Mouse (Mus musculus) megakaryocyte, embryonic 14.5 days (primary cell): ENCODE measurements around the gene Birc3. TPM values are rescaled to one million over a fixed set of nuclear protein-coding genes. Genes with fewer than 3 reads are reported as not detected.
"Not testable (repeated sequence)": the region's sequence is repeated elsewhere in the genome, so short reads cannot be mapped to it uniquely, and the experiment has no call there.

Experiments used
- H3K27me3 ChIP-seq: replicated peaks from 2 replicates; pipeline ENCODE3; 2012; ENCODE audit warnings: inconsistent platforms
- H3K36me3 ChIP-seq: replicated peaks from 2 replicates; pipeline ENCODE3; 2012; ENCODE audit warnings: low read length, inconsistent platforms, mixed read lengths
- H3K4me1 ChIP-seq: 2 replicates; pipeline ENCODE4 v1.6.1; 2012; ENCODE audit warnings: inconsistent platforms
- H3K4me3 ChIP-seq: replicated peaks from 2 replicates; pipeline ENCODE3; 2012; ENCODE audit warnings: moderate library complexity, mild to moderate bottlenecking, inconsistent platforms
- H3K9me3 ChIP-seq: 2 replicates; pipeline ENCODE4 v1.6.1; 2012; ENCODE audit warnings: inconsistent platforms
- FLI1 ChIP-seq: IDR thresholded peaks from 2 replicates; pipeline ENCODE4 v1.6.1; 2012; ENCODE audit warnings: low read length, inconsistent platforms, mixed read lengths
- GATA1 ChIP-seq: IDR thresholded peaks from 3 replicates; pipeline ENCODE4 v1.6.1; 2012; ENCODE audit warnings: mixed read lengths, low read length, inconsistent platforms, borderline replicate concordance
- polyA plus RNA-seq: library from polyadenylated mRNA; stranded (reverse); fragments of >175 nt; gene quantifications from 2 replicates; pipeline ENCODE4 v1.2.3, GENCODE M21; 2012; ENCODE audit warnings: low replicate concordance; ENCODE audit not compliant: insufficient read depth

Birc3 gene
- polyA plus RNA-seq, 1 experiment, result 6.0 TPM

DNA sequence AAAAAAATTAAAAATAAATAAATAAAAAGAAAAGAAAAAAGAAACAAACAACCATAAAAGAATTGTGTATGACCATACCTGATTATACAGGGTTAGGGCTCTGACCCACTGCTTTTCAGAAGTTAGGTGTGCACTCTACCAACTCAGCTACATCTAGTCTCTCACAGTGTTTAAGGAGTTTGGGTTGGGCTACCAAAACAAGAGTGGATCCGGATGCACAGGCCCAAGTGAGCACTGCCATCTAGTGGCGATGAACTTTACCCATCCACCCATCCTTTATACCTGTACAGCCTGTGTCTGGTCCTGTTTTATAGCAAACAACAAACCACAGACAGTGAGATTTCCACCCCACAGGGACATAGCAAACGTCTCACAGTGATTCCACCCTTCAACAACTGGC lies 24.5 kb upstream of the Birc3 start:
- Histone ChIP-seq H3K36me3 (no peaks in the 10 kb centered on the region), H3K27me3 (no peaks in the 10 kb centered on the region)
- TF ChIP-seq FLI1 (no peak), GATA1 (no peak)

DNA sequence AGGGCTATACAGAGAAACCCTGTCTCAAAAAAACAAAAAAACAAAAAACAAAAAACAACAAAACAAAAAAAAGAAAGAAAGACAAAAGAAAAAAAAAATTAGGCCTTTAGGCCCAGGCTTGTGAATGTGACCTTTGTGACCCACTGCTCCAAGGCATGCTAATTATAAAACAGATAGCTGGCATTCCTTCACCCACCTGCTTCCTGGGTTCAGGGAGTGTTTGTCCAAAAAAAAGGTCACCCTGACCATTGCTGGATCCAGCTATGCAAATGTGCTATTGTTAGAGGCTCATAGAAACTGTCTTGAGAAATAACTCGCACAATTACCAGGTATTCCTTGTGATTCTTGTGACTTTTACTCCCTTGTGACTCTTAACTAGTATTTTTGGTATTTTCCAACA lies 18.8 kb upstream of the Birc3 start:
- H3K27me3 ChIP-seq, H3K36me3 ChIP-seq, H3K4me3 ChIP-seq, H3K4me1 ChIP-seq: not testable (repeated sequence)
- H3K9me3 ChIP-seq, result peaks cover 32% of the 10 kb centered on the region

More for the DNA sequence above, 24.5 kb upstream of the Birc3 start:
- H3K9me3 ChIP-seq, result peaks cover 19% of the 10 kb centered on the region
- H3K4me1 ChIP-seq, result peaks cover 4% of the 10 kb centered on the region; the same call in 1 of the 2 replicates
- no peak overlapping the region for H3K4me3 ChIP-seq

- no peaks in the 10 kb centered on the region for H3K4me1 ChIP-seq
- peaks cover 3% of the 10 kb centered on the region for H3K36me3 ChIP-seq
- H3K4me3 ChIP-seq, result no peak overlapping the region
- TF ChIP-seq GATA1, result no peak
- TF ChIP-seq FLI1, result no peak
- peaks cover 2% of the 10 kb centered on the region for H3K27me3 ChIP-seq
- peaks cover 32% of the 10 kb centered on the region for H3K9me3 ChIP-seq
Observed at GRCm38 (mm10) chr9:7891177-7891576, 18.2 kb upstream of the Birc3 start.

DNA sequence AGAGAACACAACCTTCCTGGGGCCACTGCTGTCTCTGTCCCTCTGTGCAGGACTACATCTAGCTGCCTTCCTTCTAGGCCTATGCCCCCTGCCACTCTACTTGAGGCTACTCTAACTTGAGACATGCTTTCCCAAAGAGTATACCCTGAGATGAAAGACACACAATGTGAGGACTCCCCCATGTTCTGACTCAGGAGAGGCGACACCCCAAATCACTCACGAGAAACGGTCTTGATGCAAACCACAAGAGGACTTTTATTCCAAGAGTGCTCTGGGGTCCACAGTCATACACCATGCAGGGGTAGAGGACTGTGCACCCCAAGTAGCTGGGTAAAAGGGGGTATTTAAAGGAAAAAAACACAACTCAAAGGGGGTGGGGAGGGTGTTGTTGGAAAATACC lies 11.4 kb upstream of the Birc3 start:
- H3K4me1 ChIP-seq, result peaks cover 17% of the 10 kb centered on the region
- TF ChIP-seq GATA1 (no peak), FLI1 (no peak)
- peaks cover under 1% of the 10 kb centered on the region for H3K27me3 ChIP-seq
- H3K9me3 ChIP-seq, result peaks cover 41% of the 10 kb centered on the region
- H3K4me3 ChIP-seq, result no peak overlapping the region
- peaks cover 2% of the 10 kb centered on the region for H3K36me3 ChIP-seq

- Histone ChIP-seq H3K9me3 (peaks cover 41% of the 10 kb centered on the region), H3K4me3 (no peak overlapping the region), H3K36me3 (peaks cover 2% of the 10 kb centered on the region), H3K4me1 (peaks cover 30% of the 10 kb centered on the region), H3K27me3 (no peaks in the 10 kb centered on the region)
- TF ChIP-seq FLI1 (no peak), GATA1 (no peak)
Observed at GRCm38 (mm10) chr9:7882304-7882865, 9.4 kb upstream of the Birc3 start.

- peak overlapping the region; percentile 94 for H3K4me3 ChIP-seq
- TF ChIP-seq FLI1, result no peak
- TF ChIP-seq GATA1, result no peak
- H3K9me3 ChIP-seq, result no peaks in the 10 kb centered on the region
Observed at GRCm38 (mm10) chr9:7873511-7874211, 675 bp upstream of the Birc3 start.

DNA sequence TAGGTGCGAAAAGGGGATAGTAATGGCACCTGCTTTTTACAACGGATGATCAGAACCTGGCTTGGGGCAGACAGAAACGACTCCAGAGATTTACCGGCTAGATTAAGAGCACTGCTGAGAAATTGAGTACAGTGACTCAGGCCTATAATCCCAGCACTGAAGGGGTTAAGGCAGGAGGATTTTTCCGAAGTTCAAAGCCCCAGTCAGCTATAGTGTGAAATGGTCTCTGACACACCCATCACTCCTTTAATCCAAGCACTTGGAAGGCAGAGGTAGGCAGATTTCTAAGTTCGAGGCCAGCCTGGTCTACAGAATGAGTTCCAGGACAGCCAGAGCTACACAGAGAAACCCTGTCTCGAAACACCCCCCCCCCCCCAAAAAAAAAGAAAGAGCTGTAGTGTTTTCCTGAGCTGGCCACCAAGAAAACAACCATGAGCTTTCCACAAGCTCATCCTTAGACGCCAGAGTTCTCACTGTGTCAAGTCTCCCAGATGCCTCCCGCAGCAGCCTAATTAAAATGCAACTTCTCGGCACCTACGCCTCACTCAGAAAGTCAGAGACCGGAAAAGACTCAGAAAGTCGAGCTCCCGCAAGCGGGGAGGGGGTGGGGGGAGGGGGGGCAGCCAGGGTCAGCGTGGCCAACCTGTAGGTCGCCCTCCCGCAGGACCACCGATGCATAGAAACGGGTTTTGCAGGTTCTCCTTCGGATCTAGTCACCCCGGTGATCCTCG lies 777 bp downstream of the Birc3 start:
- peaks cover 5% of the 10 kb centered on the region for H3K9me3 ChIP-seq
- peaks cover 53% of the 10 kb centered on the region for H3K4me1 ChIP-seq
- H3K27me3 ChIP-seq, result no peaks in the 10 kb centered on the region
- H3K4me3 ChIP-seq, result peak overlapping the region; percentile 94
- no peak for TF ChIP-seq GATA1
- no peak for TF ChIP-seq FLI1
- H3K36me3 ChIP-seq, result peaks cover 30% of the 10 kb centered on the region

More at GRCm38 (mm10) chr9:7873511-7874211, 675 bp upstream of the Birc3 start:
- H3K36me3 ChIP-seq, result peaks cover 17% of the 10 kb centered on the region
- H3K4me1 ChIP-seq, result peaks cover 53% of the 10 kb centered on the region
- H3K27me3 ChIP-seq, result no peaks in the 10 kb centered on the region

GRCm38 (mm10) chr9:7871316-7872043 lies 1.5 kb downstream of the Birc3 start:
- H3K4me3 ChIP-seq, result peak overlapping the region; percentile 94
- peaks cover 37% of the 10 kb centered on the region for H3K36me3 ChIP-seq
- peaks cover 7% of the 10 kb centered on the region for H3K9me3 ChIP-seq
- no peaks in the 10 kb centered on the region for H3K27me3 ChIP-seq
- H3K4me1 ChIP-seq, result peaks cover 52% of the 10 kb centered on the region
- no peak for TF ChIP-seq FLI1
- TF ChIP-seq GATA1, result no peak

DNA sequence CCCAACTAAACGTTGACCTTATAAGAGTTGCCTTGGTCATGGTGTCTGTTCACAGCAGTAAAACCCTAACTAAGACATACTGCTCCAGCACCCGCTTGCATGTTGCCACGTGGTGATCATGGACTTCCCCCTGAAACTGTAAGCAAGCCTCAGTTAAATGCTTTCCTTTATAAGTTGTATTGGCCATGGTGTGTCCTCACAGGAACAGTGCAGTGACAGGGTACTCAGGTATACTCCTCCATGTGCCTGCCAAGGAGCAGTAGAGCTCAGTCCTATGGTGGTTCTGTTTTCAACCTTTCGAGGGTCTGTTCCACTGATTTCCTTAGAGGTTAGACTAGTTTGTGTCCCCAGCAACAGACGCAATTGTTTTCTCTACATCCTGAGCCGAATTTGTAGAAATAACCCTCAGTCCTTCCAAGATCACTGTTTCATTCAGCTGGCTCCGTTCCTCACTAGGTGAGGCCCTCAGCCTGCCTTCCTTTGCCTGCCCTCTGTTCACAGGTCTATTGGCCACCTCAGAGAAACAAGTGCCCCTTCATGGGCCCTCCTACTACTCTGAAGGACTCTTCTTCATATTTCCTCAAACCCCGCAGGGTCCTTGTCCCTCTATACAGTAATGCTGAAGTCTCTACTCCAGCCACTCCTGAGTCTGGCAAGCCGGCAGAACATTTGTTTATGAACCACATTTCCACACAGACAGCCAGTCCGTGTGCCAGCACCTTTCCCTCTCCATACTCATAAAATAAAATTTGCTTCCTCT lies 2.2 kb downstream of the Birc3 start:
- Histone ChIP-seq H3K4me3 (peak overlapping the region; percentile 94), H3K36me3 (peaks cover 44% of the 10 kb centered on the region), H3K9me3 (peaks cover 7% of the 10 kb centered on the region), H3K27me3 (no peaks in the 10 kb centered on the region), H3K4me1 (peaks cover 52% of the 10 kb centered on the region)
- no peak for TF ChIP-seq FLI1
- TF ChIP-seq GATA1, result no peak
